Mouse (Mus musculus): ENCODE measurements at regions not wholly inside any gene's neighbourhood (a gene's known extent, or its start where the extent isn't known, plus 50 kb on each side); places are given as distances from the start of the nearest gene placed in this dataset.

DNA sequence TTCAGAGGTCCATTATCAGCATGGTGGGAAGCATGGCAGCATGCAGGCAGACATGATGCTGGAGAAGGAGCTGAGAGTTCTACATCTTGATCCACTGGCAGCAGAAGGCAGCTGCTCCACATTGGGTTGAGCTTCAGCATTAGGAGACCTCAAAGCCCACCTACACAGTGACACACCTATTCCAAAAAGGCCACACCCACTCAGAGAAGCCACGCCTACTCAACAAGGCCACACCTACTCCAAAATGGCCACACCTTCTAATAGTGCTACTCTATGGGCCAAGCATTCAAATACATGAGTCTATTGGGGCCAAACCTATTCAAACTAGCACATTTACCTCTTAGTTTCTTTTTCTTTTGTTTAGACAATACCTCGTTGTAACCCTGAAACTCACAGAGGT, 50.4 kb upstream of the Sox13 start:
- DNase-seq = no peak
